Mouse (Mus musculus) E14TG2a.4 (cell line): Measurements from ENCODE around the gene Mrpl1.

Source experiments
- CTCF ChIP-seq: conservative IDR thresholded peaks from 2 replicates; pipeline ENCODE4 v1.5.1; 2014; ENCODE audit warnings: low read length
- POU5F1 ChIP-seq: IDR thresholded peaks from 2 replicates; pipeline ENCODE4 v1.6.1; 2014; ENCODE audit warnings: low read length, borderline replicate concordance

DNA sequence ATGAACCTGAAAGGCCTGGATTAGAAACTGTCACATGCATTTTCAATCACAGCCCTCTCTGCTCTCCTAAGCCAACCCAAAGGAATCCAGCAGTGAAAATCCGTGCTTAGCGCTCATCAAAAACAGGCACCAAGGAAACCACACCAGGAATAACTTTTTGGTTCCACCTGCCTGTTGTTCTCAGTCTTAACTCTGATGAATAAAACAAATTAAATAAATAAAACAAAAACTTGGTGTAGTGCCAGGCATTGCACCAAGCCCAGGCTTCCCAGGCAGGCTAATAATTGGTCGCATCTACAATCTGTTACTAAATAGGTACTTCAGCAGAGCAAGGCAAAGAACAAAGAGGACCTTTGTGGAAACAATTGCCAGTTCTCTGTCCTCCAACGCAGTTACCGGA, 99.4 kb downstream of the Mrpl1 start:
- TF ChIP-seq CTCF = no peak
- TF ChIP-seq POU5F1 = no peak
